Mouse (Mus musculus): ENCODE data around the gene Ankfy1. TPM values are rescaled to one million over a fixed set of nuclear protein-coding genes. Genes with fewer than 3 reads are reported as not detected.
"Not testable (repeated sequence)": the region's sequence is repeated elsewhere in the genome, so short reads cannot be mapped to it uniquely, and the experiment has no call there.

Gene Ankfy1
- polyA plus RNA-seq, 1 experiment from 2014 or later: 31.8 TPM

- Histone ChIP-seq H3K36me3 (replicated peaks) (peaks cover 31% of the 10 kb centered on the region), H3K9me3 (no peaks in the 10 kb centered on the region), H3K27ac (no peak overlapping the region), H3K4me3 (no peak overlapping the region), H3K9ac (no peak overlapping the region), H3K27me3 (replicated peaks) (no peaks in the 10 kb centered on the region), H3K4me2 (no peak overlapping the region), H3K4me1 (no peaks in the 10 kb centered on the region)
- no peak for ATAC-seq (replicated peaks)
Observed at GRCm38 (mm10) chr11:72726023-72726422, 36.2 kb downstream of the Ankfy1 start.

DNA sequence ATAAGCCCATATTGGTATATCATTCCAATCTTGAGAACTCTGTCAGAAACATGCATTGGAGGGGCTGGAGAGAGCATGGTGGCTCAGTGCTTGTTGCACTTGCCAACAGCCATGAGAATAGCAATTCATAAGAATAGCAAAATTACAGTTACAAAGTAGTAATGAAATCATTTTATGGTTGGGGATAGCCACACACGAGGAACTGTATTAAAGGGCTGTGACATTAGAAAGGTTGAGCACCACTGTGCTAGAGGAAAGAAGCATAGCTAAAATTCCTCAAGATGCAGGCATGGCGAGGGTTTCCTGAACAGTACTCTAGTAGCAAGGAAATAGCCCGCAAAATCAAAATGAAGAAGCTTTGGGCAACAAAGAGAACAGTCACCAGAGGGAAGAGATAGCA is 43.9 kb downstream of the Ankfy1 start:
- H3K27me3 ChIP-seq (replicated peaks): no peaks in the 10 kb centered on the region
- H3K27ac ChIP-seq: no peak overlapping the region
- no peaks in the 10 kb centered on the region for H3K4me1 ChIP-seq
- no peak overlapping the region for H3K4me2 ChIP-seq
- ATAC-seq (replicated peaks): no peak
- H3K9ac ChIP-seq: no peak overlapping the region
- no peak overlapping the region for H3K4me3 ChIP-seq
- H3K9me3 ChIP-seq: no peaks in the 10 kb centered on the region
- 95% methylated on average over 3 of the region's 3 CpGs for WGBS
- H3K36me3 ChIP-seq (replicated peaks): peaks cover 48% of the 10 kb centered on the region

GRCm38 (mm10) chr11:72734840-72735518 is 45.2 kb downstream of the Ankfy1 start:
- no peak overlapping the region for H3K4me3 ChIP-seq
- no peaks in the 10 kb centered on the region for H3K9me3 ChIP-seq
- peaks cover 47% of the 10 kb centered on the region for H3K36me3 ChIP-seq (replicated peaks)
- no peak overlapping the region for H3K9ac ChIP-seq
- 87% methylated on average over 4 of the region's 4 CpGs for WGBS
- H3K27ac ChIP-seq: no peak overlapping the region
- ATAC-seq (replicated peaks): no peak
- no peaks in the 10 kb centered on the region for H3K4me1 ChIP-seq
- no peak overlapping the region for H3K4me2 ChIP-seq
- no peaks in the 10 kb centered on the region for H3K27me3 ChIP-seq (replicated peaks)

DNA sequence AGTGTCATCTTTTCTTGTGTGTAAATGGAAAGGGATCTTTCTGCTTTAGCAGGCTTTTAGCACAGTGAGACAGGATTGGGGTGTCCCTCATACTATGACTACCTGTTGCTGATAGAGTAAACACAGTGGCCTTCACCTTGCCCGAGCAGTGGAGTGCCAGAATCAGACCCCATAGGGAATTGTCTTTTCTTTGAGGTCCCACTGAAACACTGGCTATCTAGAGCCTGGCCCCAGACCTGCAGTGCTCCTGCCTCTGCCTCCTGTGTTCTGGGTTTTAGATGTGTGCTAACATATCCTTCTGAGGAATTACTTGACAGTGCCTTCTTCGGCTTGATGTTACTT is 45.7 kb downstream of the Ankfy1 start:
- Histone ChIP-seq H3K9me3 (no peaks in the 10 kb centered on the region), H3K27ac (no peak overlapping the region), H3K4me2 (no peak overlapping the region), H3K36me3 (replicated peaks) (peaks cover 51% of the 10 kb centered on the region), H3K27me3 (replicated peaks) (no peaks in the 10 kb centered on the region), H3K4me1 (no peaks in the 10 kb centered on the region), H3K4me3 (no peak overlapping the region), H3K9ac (no peak overlapping the region)
- WGBS: 86% methylated on average over 2 of the region's 2 CpGs
- no peak for ATAC-seq (replicated peaks)

DNA sequence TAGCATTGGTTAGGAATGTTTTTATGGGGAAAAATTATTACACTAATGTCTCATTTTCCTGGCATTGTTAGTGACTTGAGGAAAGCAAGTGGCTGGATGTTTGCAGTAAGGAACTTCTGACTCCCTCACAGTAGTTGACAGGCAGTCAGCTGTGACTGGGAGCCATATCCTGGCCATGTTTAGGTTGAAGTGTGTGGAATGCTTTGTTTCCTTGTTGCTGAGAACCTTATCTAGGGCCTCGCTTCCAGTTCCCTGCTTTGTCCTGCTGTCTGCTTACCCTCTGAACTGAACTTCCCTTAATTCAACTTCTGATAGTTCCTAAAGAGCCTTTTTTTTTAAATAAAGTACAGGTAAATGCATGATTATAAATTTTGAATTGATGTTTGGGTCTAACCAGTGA is 46.5 kb downstream of the Ankfy1 start:
- 73% methylated on average over 1 of the region's 1 CpGs for WGBS
- Histone ChIP-seq H3K4me2 (no peak overlapping the region), H3K27ac (no peak overlapping the region), H3K9ac (no peak overlapping the region), H3K4me3 (no peak overlapping the region), H3K36me3 (replicated peaks) (peaks cover 42% of the 10 kb centered on the region), H3K4me1 (no peaks in the 10 kb centered on the region), H3K27me3 (replicated peaks) (no peaks in the 10 kb centered on the region), H3K9me3 (no peaks in the 10 kb centered on the region)
- ATAC-seq (replicated peaks): no peak

GRCm38 (mm10) chr11:72737517-72737916 is 47.7 kb downstream of the Ankfy1 start:
- H3K4me3 ChIP-seq; H3K27ac ChIP-seq; H3K4me2 ChIP-seq; H3K9me3 ChIP-seq; H3K4me1 ChIP-seq; ATAC-seq (replicated peaks); H3K27me3 ChIP-seq (replicated peaks); H3K9ac ChIP-seq: not testable (repeated sequence)
- H3K36me3 ChIP-seq (replicated peaks): peaks cover 33% of the 10 kb centered on the region
- WGBS: 93% methylated on average over 5 of the region's 5 CpGs

GRCm38 (mm10) chr11:72739048-72739447 is 49.2 kb downstream of the Ankfy1 start:
- Histone ChIP-seq H3K4me2 (no peak overlapping the region), H3K27me3 (replicated peaks) (no peaks in the 10 kb centered on the region), H3K9ac (no peak overlapping the region), H3K36me3 (replicated peaks) (peaks cover 27% of the 10 kb centered on the region; the same call in 1 of the 2 replicates), H3K4me3 (no peak overlapping the region), H3K4me1 (no peaks in the 10 kb centered on the region), H3K9me3 (no peaks in the 10 kb centered on the region), H3K27ac (no peak overlapping the region)
- 96% methylated on average over 1 of the region's 1 CpGs for WGBS
- no peak for ATAC-seq (replicated peaks)

DNA sequence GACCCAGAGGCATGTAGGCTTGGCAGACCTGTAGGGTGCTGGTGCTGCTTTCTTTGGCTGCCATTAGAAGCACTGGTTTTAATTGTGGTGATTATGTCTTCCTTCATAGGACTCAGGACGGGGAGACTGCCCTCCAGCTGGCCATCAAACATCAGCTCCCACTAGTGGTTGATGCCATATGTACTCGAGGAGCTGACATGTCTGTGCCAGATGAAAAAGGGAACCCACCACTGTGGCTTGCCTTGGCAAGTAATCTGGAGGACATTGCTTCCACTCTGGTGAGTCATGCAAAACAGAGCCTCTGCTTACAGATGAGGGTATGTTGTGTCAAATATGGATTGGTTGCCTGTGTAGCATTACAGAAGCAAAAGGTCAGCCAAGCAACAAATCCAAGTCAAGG is 62.1 kb downstream of the Ankfy1 start:
- H3K4me2 ChIP-seq: no peak overlapping the region
- WGBS: 62% methylated on average over 2 of the region's 2 CpGs

GRCm38 (mm10) chr11:72758316-72758715 is 68.5 kb downstream of the Ankfy1 start:
- 93% methylated on average over 5 of the region's 5 CpGs for WGBS
- Histone ChIP-seq H3K27ac (no peak overlapping the region), H3K36me3 (replicated peaks) (peaks cover 82% of the 10 kb centered on the region), H3K27me3 (replicated peaks) (no peaks in the 10 kb centered on the region), H3K9me3 (no peaks in the 10 kb centered on the region), H3K9ac (no peak overlapping the region), H3K4me1 (no peaks in the 10 kb centered on the region), H3K4me2 (no peak overlapping the region), H3K4me3 (no peak overlapping the region)
- ATAC-seq (replicated peaks): no peak

More for the DNA sequence above, 62.1 kb downstream of the Ankfy1 start:
- H3K27me3 ChIP-seq (replicated peaks): no peaks in the 10 kb centered on the region
- H3K27ac ChIP-seq: no peak overlapping the region
- H3K4me1 ChIP-seq: no peaks in the 10 kb centered on the region
- no peak overlapping the region for H3K9ac ChIP-seq
- no peak overlapping the region for H3K4me3 ChIP-seq
- H3K9me3 ChIP-seq: no peaks in the 10 kb centered on the region
- no peak for ATAC-seq (replicated peaks)
- peaks cover 81% of the 10 kb centered on the region for H3K36me3 ChIP-seq (replicated peaks)

- peaks cover 71% of the 10 kb centered on the region for H3K36me3 ChIP-seq (replicated peaks)
- H3K27me3 ChIP-seq (replicated peaks): no peaks in the 10 kb centered on the region
- no peak overlapping the region for H3K9ac ChIP-seq
- no peak overlapping the region for H3K27ac ChIP-seq
- H3K9me3 ChIP-seq: no peaks in the 10 kb centered on the region
- H3K4me2 ChIP-seq: no peak overlapping the region
- ATAC-seq (replicated peaks): no peak
- H3K4me3 ChIP-seq: no peak overlapping the region
- 91% methylated on average over 6 of the region's 6 CpGs for WGBS
- H3K4me1 ChIP-seq: no peaks in the 10 kb centered on the region
Observed at GRCm38 (mm10) chr11:72759581-72759980, 69.8 kb downstream of the Ankfy1 start.

DNA sequence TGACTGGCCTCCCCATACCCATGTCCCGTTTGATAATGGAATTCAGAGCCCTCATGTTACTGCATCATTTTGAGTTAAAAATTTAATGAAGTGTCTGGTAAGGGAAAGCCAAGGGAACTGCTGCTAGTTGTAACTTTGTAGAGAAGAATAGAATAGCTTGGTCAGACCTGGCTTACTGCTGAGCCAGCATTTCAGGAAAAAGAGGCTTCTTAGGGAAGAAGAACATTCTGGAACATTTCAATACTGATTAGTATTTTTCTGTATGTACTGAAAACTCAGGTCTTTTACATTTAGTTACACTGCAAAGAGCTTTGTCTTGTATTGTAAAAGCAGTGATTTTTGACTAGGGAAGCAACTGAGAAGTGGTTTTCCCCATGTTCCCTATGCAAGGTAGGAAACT is 71.0 kb downstream of the Ankfy1 start:
- ATAC-seq (replicated peaks): no peak
- Histone ChIP-seq H3K4me2 (no peak overlapping the region), H3K27ac (no peak overlapping the region), H3K9me3 (no peaks in the 10 kb centered on the region), H3K9ac (no peak overlapping the region), H3K36me3 (replicated peaks) (peaks cover 68% of the 10 kb centered on the region), H3K27me3 (replicated peaks) (no peaks in the 10 kb centered on the region), H3K4me3 (no peak overlapping the region), H3K4me1 (no peaks in the 10 kb centered on the region)
- 76% methylated on average over 1 of the region's 1 CpGs for WGBS

- 89% methylated on average over 4 of the region's 4 CpGs for WGBS
- ATAC-seq (replicated peaks): no peak
- no peak overlapping the region for H3K9ac ChIP-seq
- H3K9me3 ChIP-seq: no peaks in the 10 kb centered on the region
- no peak overlapping the region for H3K4me3 ChIP-seq
- no peak overlapping the region for H3K27ac ChIP-seq
- no peaks in the 10 kb centered on the region for H3K4me1 ChIP-seq
- no peak overlapping the region for H3K4me2 ChIP-seq
- no peaks in the 10 kb centered on the region for H3K27me3 ChIP-seq (replicated peaks)
- peaks cover 48% of the 10 kb centered on the region for H3K36me3 ChIP-seq (replicated peaks)
Observed at GRCm38 (mm10) chr11:72764270-72764669, 74.5 kb downstream of the Ankfy1 start.

DNA sequence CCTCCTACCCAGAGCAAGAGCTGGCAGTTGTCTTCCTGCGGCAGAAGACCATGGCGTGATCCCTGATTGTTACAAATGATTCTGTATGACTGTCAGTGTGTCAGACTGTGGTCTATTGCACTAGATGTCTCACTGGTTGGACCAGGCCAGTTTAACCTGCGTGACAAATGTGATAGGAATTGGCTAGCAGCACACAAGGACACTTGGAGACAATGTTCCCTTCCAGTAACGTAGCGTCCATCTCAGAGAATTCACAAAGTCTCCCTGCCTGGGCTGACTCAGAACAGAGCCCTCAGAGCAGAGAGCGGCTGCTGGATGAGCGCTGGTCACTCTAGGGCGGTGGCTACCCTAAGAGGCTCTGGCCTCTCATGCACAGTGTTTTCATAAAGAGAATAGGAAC is 77.9 kb downstream of the Ankfy1 start:
- Histone ChIP-seq H3K27ac (no peak overlapping the region), H3K27me3 (replicated peaks) (no peaks in the 10 kb centered on the region), H3K36me3 (replicated peaks) (peaks cover 20% of the 10 kb centered on the region), H3K4me2 (no peak overlapping the region), H3K4me3 (no peak overlapping the region), H3K9me3 (no peaks in the 10 kb centered on the region), H3K9ac (no peak overlapping the region), H3K4me1 (no peaks in the 10 kb centered on the region)
- ATAC-seq (replicated peaks): no peak
- WGBS: 94% methylated on average over 8 of the region's 8 CpGs

All from midbrain, embryonic 15.5 days (tissue).